Comparison of ENCODE assay signal across 8 mouse cellular contexts in the genomic region with DNA sequence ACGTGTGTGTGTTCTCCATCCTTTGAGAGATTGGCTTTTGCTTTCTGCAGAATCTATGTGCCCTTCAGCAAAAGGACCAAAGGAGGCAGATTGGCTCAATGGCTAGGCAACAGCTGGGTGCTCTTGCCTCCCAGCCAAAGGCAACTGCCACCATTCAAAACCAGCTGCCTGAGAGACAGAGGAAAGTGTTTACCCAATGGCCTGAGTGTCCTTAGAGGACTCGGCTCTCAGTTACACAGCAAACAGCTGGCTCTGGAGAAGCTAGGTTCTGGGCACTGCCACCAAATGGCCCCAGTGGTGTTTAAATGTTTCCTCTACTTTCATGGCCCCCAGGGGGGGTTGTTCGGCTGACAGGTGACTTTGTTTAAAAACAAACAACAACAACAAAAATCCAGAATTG. TPM values are rescaled to one million over a fixed set of nuclear protein-coding genes. Genes with fewer than 3 reads are reported as not detected.
DNase-seq lines count a peak whose midpoint lies in the region; ATAC-seq and TF ChIP-seq lines count a peak whose summit lies in the region.

No protein-coding gene starts in this region.

- no peak for DNase-seq in lung, embryonic 14.5 days
- DNase-seq in lung, postnatal 14 days: no peak
- no peak for DNase-seq in heart, postnatal 0 days (ENCODE audit: low spot score)
- DNase-seq in gastrocnemius, postnatal 25 days: no peak
- no peak for DNase-seq in gastrocnemius, adult 18-20 months (ENCODE audit: low spot score)
- DNase-seq in urinary bladder, postnatal 4 days (ENCODE audit: low spot score in 2 of 2): no peak

- 36% methylated on average over 3 of the region's 3 CpGs for WGBS in lung, embryonic 14.5 days
- WGBS in heart, postnatal 0 days: 36% methylated on average over 3 of the region's 3 CpGs
- WGBS in lung, embryonic 16.5 days: 29% methylated on average over 3 of the region's 3 CpGs
- WGBS in stomach, embryonic 15.5 days: 43% methylated on average over 3 of the region's 3 CpGs

- H3K9ac ChIP-seq in lung, embryonic 14.5 days: no peak overlapping the region
- H3K9ac ChIP-seq in heart, postnatal 0 days (replicated peaks; ENCODE audit: low read depth, low read length): peak overlapping the region; percentile 46; the same call in 1 of the 2 replicates
- peak overlapping the region; percentile 61; the same call in 1 of the 2 replicates for H3K9ac ChIP-seq in lung, embryonic 16.5 days (ENCODE audit: low read length)
- no peak overlapping the region for H3K9ac ChIP-seq in stomach, embryonic 15.5 days

- no peaks in the 10 kb centered on the region for H3K9me3 ChIP-seq in lung, embryonic 14.5 days (ENCODE audit: low read depth, low read length)
- no peaks in the 10 kb centered on the region for H3K9me3 ChIP-seq in heart, postnatal 0 days (replicated peaks; ENCODE audit: control insufficient read depth, low read length)
- H3K9me3 ChIP-seq in lung, embryonic 16.5 days (ENCODE audit: control insufficient read depth, low read length): no peaks in the 10 kb centered on the region
- no peaks in the 10 kb centered on the region for H3K9me3 ChIP-seq in stomach, embryonic 15.5 days

- H3K36me3 ChIP-seq in lung, embryonic 14.5 days (ENCODE audit: insufficient read depth): no peaks in the 10 kb centered on the region
- no peaks in the 10 kb centered on the region for H3K36me3 ChIP-seq in heart, postnatal 0 days (replicated peaks; ENCODE audit: control insufficient read depth, insufficient read depth, low read length)
- H3K36me3 ChIP-seq in lung, embryonic 16.5 days (ENCODE audit: control insufficient read depth, insufficient read depth, low read length): no peaks in the 10 kb centered on the region
- H3K36me3 ChIP-seq in stomach, embryonic 15.5 days: no peaks in the 10 kb centered on the region

- no peaks in the 10 kb centered on the region for H3K27me3 ChIP-seq in lung, embryonic 14.5 days (ENCODE audit: insufficient read depth, low read length)
- H3K27me3 ChIP-seq in heart, postnatal 0 days (ENCODE audit: control insufficient read depth, insufficient read depth, low read length): no peaks in the 10 kb centered on the region
- H3K27me3 ChIP-seq in lung, embryonic 16.5 days (ENCODE audit: control insufficient read depth, insufficient read depth, low read depth, low read length): no peaks in the 10 kb centered on the region
- H3K27me3 ChIP-seq in stomach, embryonic 15.5 days (replicated peaks): no peaks in the 10 kb centered on the region

- peak overlapping the region; percentile 60 for H3K4me2 ChIP-seq in lung, embryonic 14.5 days
- peak overlapping the region; percentile 63 for H3K4me2 ChIP-seq in heart, postnatal 0 days (ENCODE audit: low read depth, low read length)
- H3K4me2 ChIP-seq in lung, embryonic 16.5 days (ENCODE audit: low read depth, low read length): peak overlapping the region; percentile 61
- H3K4me2 ChIP-seq in stomach, embryonic 15.5 days: peak overlapping the region; percentile 59

- no peak for TF ChIP-seq CTCF in lung, embryonic 14.5 days (IDR thresholded peaks at IDR 0.05; ENCODE audit: low read depth)
- no peak for TF ChIP-seq CTCF in heart, postnatal 0 days (IDR thresholded peaks at IDR 0.05; ENCODE audit: low read depth)

- H3K4me3 ChIP-seq in lung, embryonic 14.5 days (ENCODE audit: low read depth, low read length): no peak overlapping the region
- 0 out of 2 replicates have a peak overlapping the region, but pooled peaks have one; percentile 41 for H3K4me3 ChIP-seq in heart, postnatal 0 days (ENCODE audit: low read depth, low read length)
- H3K4me3 ChIP-seq in lung, embryonic 16.5 days (ENCODE audit: low read length): peak overlapping the region; percentile 43
- no peak overlapping the region; the same call in 1 of the 2 replicates for H3K4me3 ChIP-seq in stomach, embryonic 15.5 days (replicated peaks)

- peak; percentile 65; the same call in 1 of the 2 replicates for ATAC-seq in lung, embryonic 14.5 days (ENCODE audit: insufficient read depth)
- ATAC-seq in heart, postnatal 0 days (ENCODE audit: insufficient read depth, low read depth): no peak
- ATAC-seq in lung, embryonic 16.5 days (ENCODE audit: low read depth): peak; percentile 52
- no peak for ATAC-seq in stomach, embryonic 15.5 days (ENCODE audit: insufficient read depth, low FRiP score, low read depth)

- no peaks in the 10 kb centered on the region for H3K4me1 ChIP-seq in lung, embryonic 14.5 days (ENCODE audit: insufficient read depth)
- no peaks in the 10 kb centered on the region for H3K4me1 ChIP-seq in heart, postnatal 0 days (ENCODE audit: control insufficient read depth, insufficient read depth)
- 0 out of 2 replicates have a peak, but pooled peaks cover 3% of the 10 kb centered on the region for H3K4me1 ChIP-seq in lung, embryonic 16.5 days (replicated peaks; ENCODE audit: control insufficient read depth, insufficient read depth, low read length)
- no peaks in the 10 kb centered on the region for H3K4me1 ChIP-seq in stomach, embryonic 15.5 days

- H3K27ac ChIP-seq in lung, embryonic 14.5 days (ENCODE audit: low read depth): no peak overlapping the region
- H3K27ac ChIP-seq in heart, postnatal 0 days (ENCODE audit: low read depth): no peak overlapping the region
- no peak overlapping the region for H3K27ac ChIP-seq in lung, embryonic 16.5 days (ENCODE audit: low read length)
- no peak overlapping the region for H3K27ac ChIP-seq in stomach, embryonic 15.5 days

- no peak for TF ChIP-seq EP300 in heart, postnatal 0 days (IDR thresholded peaks at IDR 0.05; ENCODE audit: low read depth)

RNA-seq across cellular contexts. Expression of a gene that starts 19.1 kb away (rescaled TPM):
- polyA plus RNA-seq in lung, embryonic 14.5 days (2014; fragmentation: Nextera tagmentation; extraction: Ambion mirVana): 15.7 and 16.2 TPM in 2 replicates
- 15.0 and 18.6 TPM in 2 replicates for total RNA-seq in heart, postnatal 0 days (2014; rRNA removed; ENCODE audit: low replicate concordance)
- 6.3 and 7.6 TPM in 2 replicates for polyA plus RNA-seq in heart, postnatal 0 days (2015; fragmentation: Nextera tagmentation; extraction: Ambion mirVana)
- polyA plus RNA-seq in lung, embryonic 16.5 days (2015; fragmentation: Nextera tagmentation; extraction: Ambion mirVana): 9.8 and 12.4 TPM in 2 replicates
- polyA plus RNA-seq in stomach, embryonic 15.5 days (2015; fragmentation: Nextera tagmentation; extraction: Ambion mirVana): 6.3 and 8.3 TPM in 2 replicates
- total RNA-seq in gastrocnemius, postnatal 25 days (2021): 1 to 10 TPM; 2.6 to 4.5 TPM
- total RNA-seq in gastrocnemius, adult 18-20 months (2021): under 1 TPM; 0.59 to 0.85 TPM

RNA-seq across cellular contexts. Expression of a gene that starts 54.8 kb away (rescaled TPM):
- polyA plus RNA-seq in lung, embryonic 14.5 days (2014; fragmentation: Nextera tagmentation; extraction: Ambion mirVana): 1.3 and 1.5 TPM in 2 replicates
- total RNA-seq in heart, postnatal 0 days (2014; rRNA removed; ENCODE audit: low replicate concordance): 1.9 TPM in 1 of 2 replicates, not detected in the other
- polyA plus RNA-seq in heart, postnatal 0 days (2015; fragmentation: Nextera tagmentation; extraction: Ambion mirVana): 0.58 and 0.66 TPM in 2 replicates
- polyA plus RNA-seq in lung, embryonic 16.5 days (2015; fragmentation: Nextera tagmentation; extraction: Ambion mirVana): 1.1 and 1.5 TPM in 2 replicates
- polyA plus RNA-seq in stomach, embryonic 15.5 days (2015; fragmentation: Nextera tagmentation; extraction: Ambion mirVana): 1.4 and 1.5 TPM in 2 replicates
- 1 to 10 TPM in 1 of 2 experiments, under 1 TPM in 1; 0.41 to 1.0 TPM for total RNA-seq in gastrocnemius, postnatal 25 days (2021)
- under 1 TPM; 0.31 to 0.82 TPM for total RNA-seq in gastrocnemius, adult 18-20 months (2021)

Comparison
In these comparisons a context has a peak if more than half of its experiments do, and no peak if none do; other contexts are left out.
1. H3K4me3 ChIP-seq: peak in heart, postnatal 0 days (single experiment) and lung, embryonic 16.5 days (single experiment); none in lung, embryonic 14.5 days (single experiment) and stomach, embryonic 15.5 days (single experiment).
2. H3K9ac ChIP-seq: peak in heart, postnatal 0 days (single experiment) and lung, embryonic 16.5 days (single experiment); none in lung, embryonic 14.5 days (single experiment) and stomach, embryonic 15.5 days (single experiment).
3. ATAC-seq: peak in lung, embryonic 14.5 days (single experiment) and lung, embryonic 16.5 days (single experiment); none in heart, postnatal 0 days (single experiment) and stomach, embryonic 15.5 days (single experiment).
4. Peak in every context shown above with its lines, with median percentiles within 50 percentile points of each other: H3K4me2 ChIP-seq.